Mouse (Mus musculus) heart, postnatal 0 days (tissue): ENCODE results near the gene 1700029I15Rik.

Experiments
- CTCF ChIP-seq: IDR thresholded peaks from 2 replicates; pipeline ENCODE4 v1.5.1; 2016; ENCODE audit warnings: antibody characterized with exemption, control low read depth, low read depth
- EP300 ChIP-seq: IDR thresholded peaks from 2 replicates; pipeline ENCODE4 v1.6.1; 2016; ENCODE audit warnings: antibody characterized with exemption, low read depth

DNA sequence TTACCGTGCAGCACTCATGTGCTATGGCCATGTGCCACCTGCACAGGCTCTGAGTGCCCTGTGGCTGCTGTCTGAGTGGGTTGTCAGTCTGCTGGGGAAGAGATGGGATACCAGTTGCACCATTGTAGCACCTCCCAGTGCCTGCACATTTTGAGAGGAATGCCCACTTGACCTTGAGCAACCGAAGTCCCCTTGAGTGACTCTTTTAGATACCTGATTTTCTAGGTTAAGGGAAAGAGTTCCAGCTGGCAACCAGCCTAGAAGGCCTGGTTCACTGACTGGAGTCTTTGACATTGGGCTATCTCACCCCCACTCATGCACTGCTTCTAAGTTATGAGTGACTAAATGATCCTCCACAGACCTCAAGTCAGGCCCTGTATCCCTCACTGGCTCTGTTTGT lies 23.0 kb upstream of the 1700029I15Rik start:
- TF ChIP-seq CTCF, result no peak
- TF ChIP-seq EP300, result no peak
